Mouse (Mus musculus) layer of hippocampus, postnatal 25 days (tissue): ENCODE results near the gene Zfp866. TPM values are rescaled to one million over a fixed set of nuclear protein-coding genes. Genes with fewer than 3 reads are reported as not detected.

Experiments used
- DNase-seq, 2 experiments: peaks; one replicate each; pipeline ENCODE4 v3.0.0; 2022; ENCODE audit warnings: mixed read lengths in 2 of 2, low spot score in 1 of 2; ENCODE audit errors: extremely low spot score in 1 of 2
- total RNA-seq, 2 experiments: library from RNA; stranded (reverse); gene quantifications; 2 replicates each; pipeline ENCODE4 v1.2.3; 2021

The Zfp866 gene
- total RNA-seq: 10 to 100 TPM; 26.1 to 28.8 TPM

GRCm38 (mm10) chr8:69790773-69791367 is at the start of gene Zfp866, which contains the start of gene Atp13a1:
Gene Zfp866, minus strand, starts transcription at chr8:69791178.
Gene Atp13a1, plus strand, starts transcription at chr8:69791163.
- DNase-seq: peak; percentile 79 to 80

DNA sequence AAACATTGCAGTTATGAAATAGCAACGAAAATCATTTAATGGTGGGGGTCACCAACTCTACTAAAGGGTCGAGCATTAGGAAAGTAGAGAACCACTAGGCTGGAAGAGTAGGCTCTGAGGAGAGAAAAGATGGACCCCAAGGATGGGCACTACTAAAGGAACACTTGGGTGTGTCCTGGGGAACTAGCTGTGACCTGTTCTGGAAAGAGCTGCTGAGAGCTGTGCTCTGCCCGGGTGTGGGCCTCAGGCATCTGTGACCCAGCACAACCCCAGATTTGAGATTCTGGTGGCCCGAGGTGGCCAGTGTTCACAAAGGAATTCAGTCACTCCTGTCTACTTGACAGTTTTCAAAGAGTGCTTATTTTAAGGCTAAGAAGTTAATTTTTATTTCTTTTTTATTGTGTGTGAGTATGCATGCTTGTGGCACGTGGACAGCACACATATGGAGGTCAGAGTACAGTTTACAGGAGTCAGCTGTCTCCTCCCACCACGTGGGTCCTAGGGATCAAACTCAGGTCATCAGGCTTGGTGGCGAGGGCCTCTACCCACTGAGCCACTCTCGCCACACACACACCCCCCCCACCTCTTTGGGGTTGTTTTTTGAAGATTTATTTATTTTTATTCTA is 46.2 kb upstream of the Zfp866 start:
- DNase-seq: no peak

DNA sequence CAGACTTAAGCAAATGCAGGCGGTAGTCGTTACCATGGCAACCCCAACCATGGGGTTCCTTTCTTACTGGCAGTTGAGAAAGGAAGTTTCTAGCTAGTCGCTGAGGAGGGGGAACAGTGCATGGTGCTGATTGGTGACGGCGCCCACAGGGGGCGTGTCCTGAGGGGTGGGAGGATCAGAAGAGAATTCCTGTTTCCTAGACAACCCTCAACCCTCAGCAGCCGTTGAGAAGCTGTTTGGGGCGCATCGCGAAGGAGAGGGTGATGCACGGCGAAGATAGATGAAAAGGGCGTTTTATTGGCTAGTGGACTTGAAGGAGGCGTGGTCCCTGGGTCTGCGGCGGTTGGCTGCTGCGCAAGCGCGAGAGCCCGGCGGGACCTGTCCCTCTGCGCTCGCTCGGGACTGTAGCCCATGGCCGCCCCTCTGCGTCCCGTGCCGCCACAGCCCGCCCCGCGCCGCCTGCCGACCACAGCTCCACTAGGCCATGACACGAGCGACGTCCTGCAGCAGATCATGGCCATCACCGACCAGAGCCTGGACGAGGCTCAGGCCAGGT is 41.4 kb upstream of the Zfp866 start, which contains the start of gene Pbx4:
TSS of gene Pbx4 (plus strand) at position 194 of the 556 bp plus-strand sequence.
- DNase-seq: peak; percentile 72 to 76

- DNase-seq: no peak
These were observed 35.4 kb upstream of the Zfp866 start for GRCm38 (mm10) chr8:69826371-69826770.

GRCm38 (mm10) chr8:69822386-69823191 is 31.6 kb upstream of the Zfp866 start, which contains the start of gene Lpar2:
Gene Lpar2, plus strand, starts transcription at chr8:69822429.
- no peak for DNase-seq

DNA sequence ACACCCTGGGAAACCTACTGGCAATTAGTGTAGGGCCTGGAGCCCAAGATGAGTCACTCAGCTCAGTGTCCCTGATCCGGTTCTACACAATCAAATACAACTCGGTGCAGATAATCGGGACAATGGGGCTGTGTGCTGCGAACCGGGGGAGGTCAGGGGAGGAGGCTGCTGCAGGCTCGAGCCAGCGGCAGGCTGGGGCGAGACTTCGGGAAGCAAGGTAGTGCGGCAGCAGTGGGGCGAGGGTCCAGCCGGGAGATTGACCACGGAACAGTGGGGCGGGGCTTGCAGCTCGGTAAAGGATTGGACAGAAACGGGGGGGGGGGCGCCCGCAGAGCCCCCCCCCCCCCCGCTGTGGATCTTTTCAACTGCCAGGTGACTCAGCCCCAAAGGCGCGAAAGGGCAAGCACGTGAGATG is 31.0 kb upstream of the Zfp866 start:
- no peak for DNase-seq

DNA sequence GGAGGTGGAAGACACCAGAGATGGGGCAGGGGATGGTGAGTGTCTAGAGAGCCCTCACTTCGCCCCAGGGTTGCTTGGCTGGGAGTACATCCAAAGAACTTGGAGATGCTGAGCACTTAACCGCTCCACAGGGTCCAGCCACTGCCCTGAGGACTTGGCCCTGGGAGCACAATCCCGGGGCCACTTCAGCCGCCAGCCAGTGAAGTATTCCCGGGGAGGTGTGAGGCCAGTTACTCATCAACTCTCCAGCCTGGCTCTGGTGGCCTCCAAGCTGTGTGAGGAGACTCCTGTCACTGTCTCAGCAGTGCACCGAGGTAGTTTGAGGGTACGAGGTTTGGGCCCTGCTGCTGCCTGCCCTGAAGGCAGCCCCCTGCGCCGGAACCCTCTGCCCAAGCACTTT is 29.5 kb upstream of the Zfp866 start:
- DNase-seq: no peak

DNA sequence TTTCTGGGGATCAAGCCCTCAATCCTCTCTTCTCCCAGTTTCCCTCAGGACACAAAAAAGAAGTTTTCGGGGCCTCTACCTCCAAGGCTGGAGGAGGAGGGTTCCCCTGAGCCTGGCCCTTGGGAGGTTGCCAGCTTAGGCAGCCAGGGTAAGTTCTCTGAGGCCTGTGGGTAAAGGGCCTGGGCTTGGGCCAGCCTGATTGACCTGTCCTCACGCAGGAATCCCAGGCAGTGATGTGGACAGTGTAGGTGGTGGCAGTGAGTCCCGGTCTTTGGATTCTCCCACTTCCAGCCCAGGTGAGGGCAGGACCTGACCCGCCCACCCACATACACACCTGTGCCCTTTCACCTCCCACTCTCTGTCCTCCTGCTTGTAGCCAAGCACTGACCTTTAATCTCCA is 24.4 kb upstream of the Zfp866 start:
- no peak for DNase-seq

DNA sequence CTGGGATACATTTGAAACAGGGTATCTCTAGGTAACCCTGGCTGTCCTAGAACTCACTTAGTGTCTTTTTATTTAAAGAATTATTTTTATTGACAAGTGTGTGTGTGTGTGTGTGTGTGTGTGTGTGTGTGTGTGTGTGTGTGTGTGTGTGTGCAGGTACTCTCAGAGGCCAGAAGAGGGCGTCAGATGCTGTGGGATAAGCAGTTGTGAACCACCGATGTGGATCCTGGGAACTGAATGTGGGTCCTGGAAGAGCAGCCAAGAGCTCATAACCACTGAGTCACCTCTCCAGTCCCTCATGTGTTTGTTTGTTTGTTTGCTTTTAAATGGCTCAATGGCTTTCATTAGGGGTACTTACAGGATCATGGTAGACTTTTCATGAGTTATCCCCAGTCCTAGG is 23.9 kb upstream of the Zfp866 start:
- DNase-seq: no peak

- DNase-seq: no peak
These were observed 18.8 kb upstream of the Zfp866 start for GRCm38 (mm10) chr8:69809820-69810219.

- no peak for DNase-seq
These were observed 18.0 kb upstream of the Zfp866 start for GRCm38 (mm10) chr8:69808864-69809403.

- DNase-seq: peak in 1 of 2 experiments; percentile 35
These were observed 17.3 kb upstream of the Zfp866 start, which contains the start of gene Gmip for GRCm38 (mm10) chr8:69808094-69808863. Gene Gmip, plus strand, starts transcription at chr8:69808679.

DNA sequence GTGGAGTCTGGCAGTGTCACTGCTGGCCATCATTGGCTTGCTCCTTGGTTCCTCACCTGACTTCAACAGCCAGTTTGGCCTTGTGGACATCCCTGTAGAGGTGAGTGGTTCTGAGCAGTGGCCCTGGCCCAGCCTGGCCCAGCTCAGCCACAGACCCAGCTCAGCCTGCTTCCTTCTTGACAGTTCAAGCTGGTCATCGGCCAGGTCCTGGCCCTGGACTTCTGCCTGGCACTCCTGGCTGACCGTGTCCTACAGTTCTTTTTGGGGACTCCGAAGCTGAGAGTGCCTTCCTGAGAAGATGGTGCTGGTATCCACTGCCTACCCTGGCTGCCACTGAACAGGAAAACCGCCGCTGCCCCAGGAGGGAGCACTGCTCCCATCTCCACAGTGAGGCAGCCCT is 16.3 kb upstream of the Zfp866 start:
- DNase-seq: no peak

GRCm38 (mm10) chr8:69805491-69805890 is 14.5 kb upstream of the Zfp866 start:
- no peak for DNase-seq

DNA sequence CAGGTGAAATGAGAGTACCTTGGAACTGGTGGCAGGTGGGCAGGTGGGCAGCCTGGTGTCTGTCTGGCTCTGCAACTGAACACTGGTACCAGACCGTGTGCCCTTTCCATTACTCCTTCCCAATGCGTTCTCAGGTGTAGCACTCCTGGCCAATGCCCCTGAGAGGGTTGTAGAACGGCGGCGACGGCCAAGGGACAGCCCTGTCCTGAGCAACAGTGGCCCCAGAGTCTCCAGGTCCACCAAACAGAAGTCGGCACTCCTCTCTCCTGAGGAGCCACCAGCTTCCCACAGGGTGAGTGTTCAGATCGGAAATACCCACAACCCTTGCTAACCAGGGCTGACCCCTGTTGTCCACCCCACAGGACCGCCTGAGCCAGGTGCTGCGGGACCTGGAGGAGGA is 14.1 kb upstream of the Zfp866 start:
- DNase-seq: peak in 1 of 2 experiments; percentile 5

GRCm38 (mm10) chr8:69804537-69804936 is 13.6 kb upstream of the Zfp866 start:
- peak in 1 of 2 experiments; percentile 3 for DNase-seq

DNA sequence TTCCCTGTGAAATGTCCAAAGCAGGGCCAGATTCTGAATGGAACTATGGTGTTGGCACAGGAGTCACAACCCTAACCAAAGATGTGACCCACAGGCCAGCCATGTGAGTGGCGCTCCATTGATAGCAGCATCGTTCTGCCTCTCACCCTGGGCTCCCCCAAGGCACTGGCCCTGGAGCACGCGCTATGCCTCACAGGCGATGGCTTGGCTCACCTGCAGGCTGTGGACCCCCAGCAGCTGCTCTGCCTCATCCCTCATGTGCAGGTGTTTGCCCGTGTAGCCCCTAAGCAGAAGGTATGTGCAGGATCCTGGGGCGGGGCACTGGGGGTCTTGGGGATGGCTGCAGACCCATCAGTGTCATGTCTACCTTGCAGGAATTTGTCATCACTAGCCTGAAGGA is 12.4 kb upstream of the Zfp866 start:
- peak in 1 of 2 experiments; percentile 7 for DNase-seq

- peak; percentile 0 to 2 for DNase-seq
These were observed 11.2 kb upstream of the Zfp866 start for GRCm38 (mm10) chr8:69802216-69802615.

DNA sequence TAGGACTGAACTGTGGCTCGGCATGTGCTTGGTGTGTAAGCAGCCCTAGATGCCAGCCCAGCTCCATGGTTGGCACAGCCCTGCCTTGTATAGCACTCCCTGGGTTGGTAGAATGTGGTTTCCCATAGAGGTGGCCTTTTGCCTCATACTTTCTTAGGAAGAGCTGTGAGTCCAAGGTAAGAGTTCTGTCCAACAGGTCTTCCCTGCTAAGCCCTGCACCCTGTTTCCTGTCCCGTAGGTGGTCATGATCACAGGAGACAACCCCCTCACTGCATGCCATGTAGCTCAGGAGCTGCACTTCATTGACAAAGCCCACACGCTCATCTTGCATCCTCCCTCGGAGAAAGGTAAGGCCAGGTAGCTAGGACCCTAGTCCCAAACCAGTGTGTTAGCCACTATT is 10.8 kb upstream of the Zfp866 start:
- DNase-seq: peak; percentile 2 to 3

DNA sequence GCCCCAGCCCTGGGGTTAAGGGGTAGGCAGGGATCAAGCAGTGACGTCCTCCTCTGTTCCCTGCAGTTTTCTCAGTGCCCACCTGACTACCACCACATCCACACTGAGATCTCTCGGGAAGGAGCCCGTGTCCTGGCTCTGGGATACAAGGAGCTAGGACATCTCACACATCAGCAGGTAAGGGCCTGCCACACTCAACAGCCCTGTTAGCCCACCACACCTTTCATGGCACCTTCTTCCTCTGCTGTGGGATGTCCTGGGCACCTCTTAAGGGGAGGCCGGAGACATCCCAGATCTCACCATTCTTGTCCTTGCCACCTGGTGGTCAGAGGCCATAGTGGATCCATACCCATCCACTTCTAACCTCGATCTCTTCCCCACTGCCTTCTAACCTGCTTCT is 9.0 kb upstream of the Zfp866 start:
- peak; percentile 1 for DNase-seq
